Mouse (Mus musculus) urinary bladder, postnatal 0 days (tissue): ENCODE data around the gene Ddrgk1. TPM values are rescaled to one million over a fixed set of nuclear protein-coding genes. Genes with fewer than 3 reads are reported as not detected.

Experiments
- polyA plus RNA-seq: library from polyadenylated mRNA; unstranded; fragments of >200 nt; fragmentation: Nextera tagmentation; extraction: Ambion mirVana; gene quantifications from 2 replicates; pipeline ENCODE4 v1.2.1, GENCODE M21; 2015

The Ddrgk1 gene
- polyA plus RNA-seq: 65.8 and 66.4 TPM in 2 replicates

DNA sequence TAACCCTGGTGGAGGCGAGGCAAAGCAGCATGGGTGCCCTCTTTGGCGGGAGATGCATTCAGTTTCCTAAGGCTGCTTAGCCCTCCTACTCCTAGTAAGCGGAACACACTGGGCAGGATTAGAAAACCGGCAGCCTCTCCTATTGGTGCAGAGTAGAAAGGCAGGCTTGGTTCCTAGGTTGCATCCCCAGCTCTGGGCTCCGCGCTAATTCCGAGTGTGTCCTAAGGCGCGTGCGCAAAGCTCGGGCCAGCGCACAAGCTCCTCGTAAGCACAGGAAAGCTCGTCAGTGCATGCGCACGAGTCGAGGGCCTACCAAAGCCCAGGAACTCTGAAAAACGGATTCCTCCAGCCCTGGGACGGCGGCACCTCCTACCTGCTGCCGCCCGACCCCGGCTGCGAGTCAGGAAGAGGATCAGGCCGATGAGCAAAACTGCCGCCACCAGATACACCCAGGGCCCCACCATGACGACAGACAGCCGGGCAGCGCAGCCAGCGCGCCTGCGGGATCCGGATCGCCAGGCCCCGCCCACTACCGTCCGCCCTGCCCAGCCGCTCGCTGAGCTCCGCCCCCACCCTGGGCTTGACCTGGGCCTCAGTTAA is at the start of gene Ddrgk1:
Gene Ddrgk1, minus strand, starts transcription at position 558 of the 600 bp plus-strand sequence.

DNA sequence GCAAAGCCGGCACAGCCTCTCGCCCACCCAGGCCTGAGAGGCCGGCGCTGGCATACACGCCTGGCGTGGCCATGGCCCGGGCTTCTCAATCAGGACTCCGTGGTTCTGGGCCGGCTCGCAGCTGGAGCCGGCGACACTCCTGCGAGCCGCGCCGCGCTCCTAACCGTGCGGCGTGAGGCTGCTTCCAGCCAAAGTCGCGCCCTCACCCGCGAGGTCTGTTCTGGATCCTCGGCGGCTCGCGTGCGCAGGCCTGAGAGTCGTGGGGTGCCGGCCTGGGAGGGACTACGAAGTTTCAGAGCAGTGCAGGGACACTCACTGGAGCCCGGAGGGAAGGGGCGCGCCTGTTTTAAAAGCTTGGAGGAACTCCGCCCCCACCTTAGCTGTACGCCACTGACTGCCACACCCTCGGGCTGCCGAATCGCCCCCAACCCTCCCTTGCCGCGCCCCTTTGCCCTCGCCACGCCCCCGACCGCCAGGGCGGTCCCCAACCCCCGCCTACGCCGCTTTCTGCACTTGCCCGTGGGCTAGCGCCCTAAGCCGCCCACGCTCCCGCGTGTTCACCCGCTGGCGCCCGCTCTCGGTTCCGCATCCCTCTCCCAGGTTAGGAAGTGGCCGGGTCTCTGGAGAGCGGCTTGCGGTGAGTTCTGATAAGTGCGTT is 32.8 kb upstream of the Ddrgk1 start, which contains the start of gene Slc4a11:
Gene Slc4a11, minus strand, starts transcription at position 367 of the 658 bp plus-strand sequence.

DNA sequence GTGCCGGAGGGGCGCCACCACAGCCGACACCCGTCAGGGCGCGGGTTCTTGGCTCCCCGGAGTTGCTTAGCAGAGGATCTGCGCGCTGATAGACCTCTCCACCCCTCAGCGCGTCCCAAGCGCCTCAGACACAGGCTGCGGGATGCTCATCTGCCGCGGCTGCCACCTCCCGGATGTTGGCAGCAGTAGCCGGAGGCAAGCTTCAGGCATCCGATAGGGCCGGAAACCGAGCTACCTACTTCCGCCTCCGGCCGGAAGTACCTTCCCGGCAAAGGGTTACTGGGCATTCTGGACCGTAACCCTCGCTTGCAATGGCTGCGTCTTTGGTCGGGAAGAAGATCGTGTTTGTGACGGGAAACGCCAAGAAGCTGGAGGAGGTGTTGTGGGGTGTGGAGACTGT is 3.1 kb upstream of the Ddrgk1 start, which contains the start of gene Itpa:
Gene Itpa, plus strand, starts transcription at position 52 of the 400 bp plus-strand sequence.

DNA sequence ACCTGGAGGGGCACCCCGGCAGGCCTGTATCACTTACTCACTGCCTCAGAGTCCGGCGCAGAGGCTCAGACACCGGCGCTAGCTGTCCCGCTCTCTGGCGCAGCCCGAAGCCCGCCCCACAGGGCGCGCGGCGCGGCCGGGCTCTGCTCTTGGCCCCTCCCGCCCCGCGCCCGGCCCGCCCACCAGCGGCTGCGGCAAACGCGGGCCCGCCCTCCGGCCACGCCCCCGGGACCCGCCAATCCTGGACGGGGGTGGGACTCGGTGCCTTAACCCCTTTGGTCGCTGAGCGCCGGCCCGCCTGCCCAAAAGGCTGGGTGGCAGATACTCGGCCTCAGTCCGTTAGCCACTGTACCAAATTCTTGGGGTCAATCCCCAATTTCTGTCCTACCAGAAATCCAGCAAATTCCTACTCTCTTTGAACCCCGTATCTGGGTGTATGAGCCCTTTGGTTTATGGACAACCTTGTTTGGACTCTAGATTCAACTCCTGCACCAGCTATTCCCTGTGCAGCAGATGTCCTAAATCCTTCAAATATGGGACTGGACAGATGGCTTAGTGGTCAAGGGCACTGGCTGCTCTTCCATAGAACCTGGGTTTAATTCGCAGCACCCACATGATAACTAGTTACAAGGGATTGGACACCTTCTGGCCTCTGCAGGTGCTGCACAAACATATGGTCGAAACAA is 21.6 kb downstream of the Ddrgk1 start, which contains the start of gene Lzts3:
Gene Lzts3, minus strand, starts transcription at position 120 of the 686 bp plus-strand sequence.

DNA sequence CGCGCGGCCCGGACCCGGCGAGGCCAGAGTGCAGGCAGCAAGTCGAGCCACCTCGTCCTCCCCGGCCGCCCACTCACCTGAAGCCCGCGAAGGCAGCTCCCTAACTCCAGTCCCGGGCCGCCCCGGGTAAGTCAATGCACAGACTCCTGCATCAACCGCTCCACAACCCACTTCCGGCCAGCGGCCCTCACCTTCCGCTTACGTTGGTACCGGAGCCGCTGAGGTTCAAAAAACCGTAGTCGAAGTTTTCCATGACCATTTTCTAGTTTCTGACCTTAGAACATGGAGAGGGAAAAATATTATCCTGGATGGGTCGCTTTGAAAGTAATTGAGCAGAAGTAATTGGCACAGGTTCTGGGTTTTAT is 34.6 kb downstream of the Ddrgk1 start, which contains the start of the genes Fastkd5 and Ubox5:
Gene Fastkd5, minus strand, starts transcription at position 189 of the 365 bp plus-strand sequence.
Gene Ubox5, minus strand, starts transcription at position 200 of the 365 bp plus-strand sequence.

Other genes starting within 250 kb of the Ddrgk1 start
- 32.2 and 36.0 TPM in 2 replicates for gene Vps16, start 240.3 kb downstream of the Ddrgk1 start, polyA plus RNA-seq
- gene Pced1a, start 240.0 kb downstream of the Ddrgk1 start, polyA plus RNA-seq: 6.5 and 6.7 TPM in 2 replicates
- gene Ptpra, start 214.4 kb downstream of the Ddrgk1 start, polyA plus RNA-seq: 64.1 and 64.4 TPM in 2 replicates
- 52.4 and 55.8 TPM in 2 replicates for gene Mrps26, start 100.9 kb downstream of the Ddrgk1 start, polyA plus RNA-seq
- not detected in 2 replicates for gene Oxt, start 88.5 kb downstream of the Ddrgk1 start, polyA plus RNA-seq
- not detected in 2 replicates for gene Avp, start 82.1 kb downstream of the Ddrgk1 start, polyA plus RNA-seq
- 6.5 and 7.4 TPM in 2 replicates for gene Fastkd5, start 34.6 kb downstream of the Ddrgk1 start, polyA plus RNA-seq
- 4.3 and 4.9 TPM in 2 replicates for gene Ubox5, start 34.6 kb downstream of the Ddrgk1 start, polyA plus RNA-seq
- 1.0 and 1.1 TPM in 2 replicates for gene Lzts3, start 21.9 kb downstream of the Ddrgk1 start, polyA plus RNA-seq
- gene Itpa, start 3.0 kb upstream of the Ddrgk1 start, polyA plus RNA-seq: 49.2 and 54.0 TPM in 2 replicates
- gene Slc4a11, start 32.9 kb upstream of the Ddrgk1 start, polyA plus RNA-seq: 0.57 and 0.66 TPM in 2 replicates
- gene 4930402H24Rik, start 241.7 kb upstream of the Ddrgk1 start, polyA plus RNA-seq: 26.0 and 32.9 TPM in 2 replicates
- 9.0 and 9.4 TPM in 2 replicates for gene Atrn, start 241.8 kb upstream of the Ddrgk1 start, polyA plus RNA-seq